Mouse (Mus musculus) kidney, adult 2 months (tissue): ENCODE measurements around the gene Cd93.

ENCODE experiments used
- CTCF ChIP-seq: fragments of 200-500 bp; conservative IDR thresholded peaks from 2 replicates; pipeline ENCODE4 v1.5.1; 2011; ENCODE audit warnings: low read depth, mild to moderate bottlenecking, control low read depth, low read length, moderate library complexity, mixed read lengths; ENCODE audit not compliant: insufficient read depth, insufficient read length
- POLR2A ChIP-seq: fragments of 200-500 bp; IDR thresholded peaks from one replicate; pipeline ENCODE4 v1.6.1; 2011; ENCODE audit warnings: low read depth, low read length, control low read depth

DNA sequence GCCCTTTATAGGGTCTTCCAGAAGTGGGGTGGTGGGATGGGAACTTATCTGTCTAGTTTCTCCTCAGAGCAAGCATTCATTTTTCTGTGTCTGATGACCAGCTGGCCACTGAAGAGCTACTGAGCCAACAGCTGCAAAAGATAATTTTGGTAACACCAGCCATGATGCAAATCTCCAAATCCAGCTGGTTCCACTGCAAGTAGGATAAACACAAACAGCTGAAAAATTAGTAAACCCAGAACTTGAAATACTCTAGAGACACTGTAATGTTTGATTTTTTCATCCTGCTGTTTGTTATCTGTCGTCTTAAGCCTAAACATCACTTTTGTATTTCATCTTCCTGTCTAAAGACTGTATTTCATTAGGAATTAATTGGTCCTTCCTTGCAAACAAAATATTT is 21.7 kb downstream of the Cd93 start:
- no peak for TF ChIP-seq CTCF
- TF ChIP-seq POLR2A: no peak
